Mouse (Mus musculus): ENCODE results near the gene Abcd3. TPM values are rescaled to one million over a fixed set of nuclear protein-coding genes. Genes with fewer than 3 reads are reported as not detected.

The Abcd3 gene
- total and polyA plus RNA-seq, 3 experiments = 14.8 to 61.4 (median 29.9) TPM

- no peak for DNase-seq (ENCODE audit: low read depth, low spot score)
- no peak overlapping the region for H3K27ac ChIP-seq (ENCODE audit: control insufficient read depth, low read depth, low read length)
- peaks cover 0 to 2% of the 10 kb centered on the region in 2 experiments; a peak in 2 of 4 replicates for H3K36me3 ChIP-seq (ENCODE audit: control insufficient read depth in 1 of 2, insufficient read depth in 2 of 2, low read length in 2 of 2)
- H3K4me1 ChIP-seq (ENCODE audit: control insufficient read depth in 1 of 2, insufficient read depth in 2 of 2, low read length in 2 of 2) = peaks cover 0 to 12% of the 10 kb centered on the region in 2 experiments; a peak in 2 of 4 replicates
- H3K79me2 ChIP-seq (ENCODE audit: control insufficient read depth, insufficient read depth, low read length, poor library complexity) = no peaks in the 10 kb centered on the region; the same call in 1 of the 2 replicates
- H3K9ac ChIP-seq (ENCODE audit: control insufficient read depth, low read depth, low read length, poor library complexity, severe bottlenecking) = no peak overlapping the region
- H3K9me3 ChIP-seq (replicated peaks; ENCODE audit: insufficient read depth, low read length) = no peaks in the 10 kb centered on the region
- H3K27me3 ChIP-seq (ENCODE audit: control insufficient read depth in 1 of 2, insufficient read depth in 2 of 2, low read length in 2 of 2) = no peaks in the 10 kb centered on the region
- H3K4me3 ChIP-seq (ENCODE audit: control insufficient read depth in 1 of 2, insufficient read depth in 1 of 2, low read depth in 2 of 2, low read length in 2 of 2) = no peak overlapping the region
- TF ChIP-seq MYC (IDR thresholded peaks at IDR 0.05; ENCODE audit: low read depth, low read length) (no peak), TBP (IDR thresholded peaks at IDR 0.05; ENCODE audit: low read depth, low read length) (no peak), ZC3H11A (IDR thresholded peaks at IDR 0.05; ENCODE audit: low read depth, low read length) (no peak), RCOR1 (IDR thresholded peaks at IDR 0.05; ENCODE audit: low read depth, low read length) (0 out of 2 replicates have a peak, but pooled peaks have one; percentile 12), ELF1 (IDR thresholded peaks at IDR 0.05; ENCODE audit: low read depth, low read length) (no peak), TCF12 (IDR thresholded peaks at IDR 0.05; ENCODE audit: low read depth, low read length) (peak; percentile 42; the same call in 1 of the 2 replicates), GATA1 (IDR thresholded peaks at IDR 0.05; ENCODE audit: low read depth, low read length) (0 out of 2 replicates have a peak, but pooled peaks have one; percentile 38), EP300 (IDR thresholded peaks at IDR 0.05; ENCODE audit: low read depth in 1 of 2, low read length in 2 of 2) (peak; percentile 29 to 71; a peak in 3 of 4 replicates), ZKSCAN1 (IDR thresholded peaks at IDR 0.05; ENCODE audit: low read depth, low read length) (no peak)
Observed at GRCm38 (mm10) chr3:121824319-121824718, 9.2 kb upstream of the Abcd3 start.

GRCm38 (mm10) chr3:121822643-121823042, 7.5 kb upstream of the Abcd3 start:
- no peak for DNase-seq (ENCODE audit: low read depth, low spot score)
- no peaks in the 10 kb centered on the region; the same call in 1 of the 2 replicates for H3K79me2 ChIP-seq (ENCODE audit: control insufficient read depth, insufficient read depth, low read length, poor library complexity)
- no peak overlapping the region for H3K9ac ChIP-seq (ENCODE audit: control insufficient read depth, low read depth, low read length, poor library complexity, severe bottlenecking)
- peaks cover 3 to 19% of the 10 kb centered on the region in 2 experiments for H3K4me1 ChIP-seq (ENCODE audit: control insufficient read depth in 1 of 2, insufficient read depth in 2 of 2, low read length in 2 of 2)
- no peaks in the 10 kb centered on the region for H3K27me3 ChIP-seq (ENCODE audit: control insufficient read depth in 1 of 2, insufficient read depth in 2 of 2, low read length in 2 of 2)
- H3K36me3 ChIP-seq (ENCODE audit: control insufficient read depth in 1 of 2, insufficient read depth in 2 of 2, low read length in 2 of 2) = peaks cover 0 to 5% of the 10 kb centered on the region in 2 experiments; a peak in 2 of 4 replicates
- H3K27ac ChIP-seq (ENCODE audit: control insufficient read depth, low read depth, low read length) = no peak overlapping the region
- TF ChIP-seq POLR2A (IDR thresholded peaks at IDR 0.05; ENCODE audit: control insufficient read depth in 1 of 2, insufficient read depth in 1 of 2, low read depth in 1 of 2, low read length in 2 of 2, poor library complexity in 1 of 2) = no peak
- no peak for TF ChIP-seq MYC (IDR thresholded peaks at IDR 0.05; ENCODE audit: low read depth, low read length)
- no peak for TF ChIP-seq POLR2AphosphoS5 (IDR thresholded peaks at IDR 0.05; ENCODE audit: borderline replicate concordance, low read depth, low read length)
- TF ChIP-seq MAFK (IDR thresholded peaks at IDR 0.05; ENCODE audit: borderline replicate concordance, low read depth, low read length) = no peak
- no peaks in the 10 kb centered on the region for H3K9me3 ChIP-seq (replicated peaks; ENCODE audit: insufficient read depth, low read length)
- H3K4me3 ChIP-seq (ENCODE audit: control insufficient read depth in 1 of 2, insufficient read depth in 1 of 2, low read depth in 2 of 2, low read length in 2 of 2) = no peak overlapping the region

GRCm38 (mm10) chr3:121821559-121822143, 6.5 kb upstream of the Abcd3 start:
- no peaks in the 10 kb centered on the region for H3K27me3 ChIP-seq (ENCODE audit: control insufficient read depth in 1 of 2, insufficient read depth in 2 of 2, low read length in 2 of 2)
- H3K79me2 ChIP-seq (ENCODE audit: control insufficient read depth, insufficient read depth, low read length, poor library complexity) = no peaks in the 10 kb centered on the region; the same call in 1 of the 2 replicates
- no peak for TF ChIP-seq GABPA (IDR thresholded peaks at IDR 0.05; ENCODE audit: low read depth, low read length)
- no peak for TF ChIP-seq MYB (IDR thresholded peaks at IDR 0.05; ENCODE audit: low read depth, low read length)
- TF ChIP-seq SIN3A (IDR thresholded peaks at IDR 0.05; ENCODE audit: low read length) = no peak
- no peak for TF ChIP-seq POLR2A (IDR thresholded peaks at IDR 0.05; ENCODE audit: control insufficient read depth in 1 of 2, insufficient read depth in 1 of 2, low read depth in 1 of 2, low read length in 2 of 2, poor library complexity in 1 of 2)
- no peak for TF ChIP-seq BHLHE40 (IDR thresholded peaks at IDR 0.05; ENCODE audit: borderline replicate concordance, low read depth, low read length)
- TF ChIP-seq HCFC1 (IDR thresholded peaks at IDR 0.05; ENCODE audit: low read depth, low read length) = no peak
- TF ChIP-seq ZNF384 (IDR thresholded peaks at IDR 0.05; ENCODE audit: low read depth, low read length) = no peak
- no peak for TF ChIP-seq ELF1 (IDR thresholded peaks at IDR 0.05; ENCODE audit: low read depth, low read length)
- no peak for TF ChIP-seq MXI1 (IDR thresholded peaks at IDR 0.05; ENCODE audit: low read depth, low read length)
- no peak for TF ChIP-seq USF1 (IDR thresholded peaks at IDR 0.05; ENCODE audit: low read depth, low read length)
- TF ChIP-seq MAFK (IDR thresholded peaks at IDR 0.05; ENCODE audit: borderline replicate concordance, low read depth, low read length) = no peak
- no peak for TF ChIP-seq EP300 (IDR thresholded peaks at IDR 0.05; ENCODE audit: low read depth in 1 of 2, low read length in 2 of 2)
- TF ChIP-seq TAL1 (IDR thresholded peaks at IDR 0.05; ENCODE audit: low read length) = no peak
- TF ChIP-seq RAD21 (IDR thresholded peaks at IDR 0.05; ENCODE audit: low read depth, low read length) = no peak
- no peak for DNase-seq (ENCODE audit: low read depth, low spot score)
- peaks cover 0 to 5% of the 10 kb centered on the region in 2 experiments; a peak in 2 of 4 replicates for H3K36me3 ChIP-seq (ENCODE audit: control insufficient read depth in 1 of 2, insufficient read depth in 2 of 2, low read length in 2 of 2)
- H3K4me1 ChIP-seq (ENCODE audit: control insufficient read depth in 1 of 2, insufficient read depth in 2 of 2, low read length in 2 of 2) = peaks cover 3 to 19% of the 10 kb centered on the region in 2 experiments
- H3K27ac ChIP-seq (ENCODE audit: control insufficient read depth, low read depth, low read length) = no peak overlapping the region
- H3K9ac ChIP-seq (ENCODE audit: control insufficient read depth, low read depth, low read length, poor library complexity, severe bottlenecking) = no peak overlapping the region
- H3K9me3 ChIP-seq (replicated peaks; ENCODE audit: insufficient read depth, low read length) = no peaks in the 10 kb centered on the region
- H3K4me3 ChIP-seq (ENCODE audit: control insufficient read depth in 1 of 2, insufficient read depth in 1 of 2, low read depth in 2 of 2, low read length in 2 of 2) = no peak overlapping the region

All from MEL (cell line).